Mouse (Mus musculus): ENCODE data around the gene Rhou. TPM values are rescaled to one million over a fixed set of nuclear protein-coding genes. Genes with fewer than 3 reads are reported as not detected.

Rhou gene
- total and polyA plus RNA-seq, 3 experiments: 0.08 to 0.16 TPM; not detected in 1

- Histone ChIP-seq H3K9me3 (replicated peaks; ENCODE audit: low read length) (peaks cover 6% of the 10 kb centered on the region), H3K27ac (ENCODE audit: insufficient read depth, low read depth) (no peak overlapping the region), H3K4me3 (replicated peaks in 1 of 3; ENCODE audit: low read depth in 2 of 3, low read length in 2 of 3, poor library complexity in 1 of 3) (no peak overlapping the region)
These were observed 1.6 kb downstream of the Rhou start for GRCm38 (mm10) chr8:123655351-123655779.

GRCm38 (mm10) chr8:123657826-123658225 is 4.1 kb downstream of the Rhou start:
- no peak overlapping the region for H3K4me2 ChIP-seq (ENCODE audit: insufficient read depth, low read depth, poor library complexity, severe bottlenecking)
- H3K4me3 ChIP-seq (replicated peaks in 1 of 3; ENCODE audit: low read depth in 2 of 3, low read length in 2 of 3, poor library complexity in 1 of 3): no peak overlapping the region
- H3K27me3 ChIP-seq (replicated peaks): peaks cover 29% of the 10 kb centered on the region
- in situ Hi-C loops (cut with MboI; ENCODE audit: low pct_ligation_motif_present, low pct_unique_long_range_greater_than_20kb, low sequenced_read_pairs) (no loop called here), dilution Hi-C loops (cut with MboI; ENCODE audit: extremely low pct_ligation_motif_present, extremely low pct_unique_long_range_greater_than_20kb, low sequenced_read_pairs) (no loop called here)
- H3K79me2 ChIP-seq (replicated peaks; ENCODE audit: control insufficient read depth, extremely low read depth, insufficient read depth, poor library complexity, severe bottlenecking): no peaks in the 10 kb centered on the region
- H3K4me1 ChIP-seq (ENCODE audit: control insufficient read depth in 1 of 2, insufficient read depth in 2 of 2): peaks cover 3% of the 10 kb centered on the region in 2 experiments; a peak in 1 of 4 replicates
- no peak for DNase-seq (ENCODE audit: extremely low read depth)
- H3K36me3 ChIP-seq (replicated peaks in 1 of 2; ENCODE audit: control insufficient read depth in 1 of 2, insufficient read depth in 1 of 2, low read length in 1 of 2): no peaks in the 10 kb centered on the region
- peaks cover 4% of the 10 kb centered on the region for H3K9me3 ChIP-seq (replicated peaks; ENCODE audit: low read length)
- no peak overlapping the region for H3K27ac ChIP-seq (ENCODE audit: insufficient read depth, low read depth)
- TF ChIP-seq JUND (conservative IDR thresholded peaks at IDR 0.05; ENCODE audit: low read depth, low read length) (no peak), SMC3 (IDR thresholded peaks at IDR 0.05; ENCODE audit: low read depth, low read length) (no peak), TBP (conservative IDR thresholded peaks at IDR 0.05; ENCODE audit: low read depth, low read length) (no peak), PAX5 (IDR thresholded peaks at IDR 0.05; ENCODE audit: low read length) (no peak), HCFC1 (IDR thresholded peaks at IDR 0.05; ENCODE audit: low read depth, low read length) (no peak)
- H3K9ac ChIP-seq (ENCODE audit: insufficient read depth, low read depth): no peak overlapping the region

More at GRCm38 (mm10) chr8:123655351-123655779, 1.6 kb downstream of the Rhou start:
- H3K4me2 ChIP-seq (ENCODE audit: insufficient read depth, low read depth, poor library complexity, severe bottlenecking): no peak overlapping the region
- no peaks in the 10 kb centered on the region for H3K36me3 ChIP-seq (replicated peaks in 1 of 2; ENCODE audit: control insufficient read depth in 1 of 2, insufficient read depth in 1 of 2, low read length in 1 of 2)
- no peaks in the 10 kb centered on the region for H3K79me2 ChIP-seq (replicated peaks; ENCODE audit: control insufficient read depth, extremely low read depth, insufficient read depth, poor library complexity, severe bottlenecking)
- dilution Hi-C loops (cut with MboI; ENCODE audit: extremely low pct_ligation_motif_present, extremely low pct_unique_long_range_greater_than_20kb, low sequenced_read_pairs): no loop called here
- in situ Hi-C loops (cut with MboI; ENCODE audit: low pct_ligation_motif_present, low pct_unique_long_range_greater_than_20kb, low sequenced_read_pairs): no loop called here
- TF ChIP-seq ZKSCAN1 (IDR thresholded peaks at IDR 0.05; ENCODE audit: borderline replicate concordance, low read depth, low read length) (no peak), GABPA (IDR thresholded peaks at IDR 0.05; ENCODE audit: insufficient replicate concordance, low read depth, low read length) (no peak), MEF2A (IDR thresholded peaks at IDR 0.05; ENCODE audit: borderline replicate concordance, low read depth, low read length) (no peak)
- peaks cover 3% of the 10 kb centered on the region in 2 experiments; a peak in 1 of 4 replicates for H3K4me1 ChIP-seq (ENCODE audit: control insufficient read depth in 1 of 2, insufficient read depth in 2 of 2)
- H3K9ac ChIP-seq (ENCODE audit: insufficient read depth, low read depth): no peak overlapping the region
- no peak for DNase-seq (ENCODE audit: extremely low read depth)
- H3K27me3 ChIP-seq (replicated peaks): peaks cover 42% of the 10 kb centered on the region

- DNase-seq (ENCODE audit: extremely low read depth): no peak
- no peak overlapping the region for H3K4me2 ChIP-seq (ENCODE audit: insufficient read depth, low read depth, poor library complexity, severe bottlenecking)
- H3K79me2 ChIP-seq (replicated peaks; ENCODE audit: control insufficient read depth, extremely low read depth, insufficient read depth, poor library complexity, severe bottlenecking): no peaks in the 10 kb centered on the region
- no peaks in the 10 kb centered on the region for H3K9me3 ChIP-seq (replicated peaks; ENCODE audit: low read length)
- dilution Hi-C loops (cut with MboI; ENCODE audit: extremely low pct_ligation_motif_present, extremely low pct_unique_long_range_greater_than_20kb, low sequenced_read_pairs): no loop called here
- no peaks in the 10 kb centered on the region for H3K36me3 ChIP-seq (replicated peaks in 1 of 2; ENCODE audit: control insufficient read depth in 1 of 2, insufficient read depth in 1 of 2, low read length in 1 of 2)
- in situ Hi-C loops (cut with MboI; ENCODE audit: low pct_ligation_motif_present, low pct_unique_long_range_greater_than_20kb, low sequenced_read_pairs): no loop called here
- peaks cover 17% of the 10 kb centered on the region for H3K27me3 ChIP-seq (replicated peaks)
- no peak for TF ChIP-seq ZC3H11A (IDR thresholded peaks at IDR 0.05; ENCODE audit: low read depth, low read length)
- TF ChIP-seq PAX5 (IDR thresholded peaks at IDR 0.05; ENCODE audit: low read length): no peak
- TF ChIP-seq RCOR1 (conservative IDR thresholded peaks at IDR 0.05; ENCODE audit: low read depth, low read length): no peak
- TF ChIP-seq JUN (IDR thresholded peaks at IDR 0.05; ENCODE audit: insufficient read depth, low read depth, low read length): no peak
- no peak overlapping the region for H3K4me3 ChIP-seq (replicated peaks in 1 of 3; ENCODE audit: low read depth in 2 of 3, low read length in 2 of 3, poor library complexity in 1 of 3)
- peaks cover 0 to 6% of the 10 kb centered on the region in 2 experiments; a peak in 1 of 4 replicates for H3K4me1 ChIP-seq (ENCODE audit: control insufficient read depth in 1 of 2, insufficient read depth in 2 of 2)
- no peak overlapping the region for H3K27ac ChIP-seq (ENCODE audit: insufficient read depth, low read depth)
- no peak overlapping the region for H3K9ac ChIP-seq (ENCODE audit: insufficient read depth, low read depth)
These were observed 5.8 kb downstream of the Rhou start for GRCm38 (mm10) chr8:123659469-123660057.

All from CH12.LX (cell line).